Mouse (Mus musculus): ENCODE data around the gene Tbx15. TPM values are rescaled to one million over a fixed set of nuclear protein-coding genes. Genes with fewer than 3 reads are reported as not detected.

Tbx15 gene
- polyA plus RNA-seq (2012; ENCODE audit: insufficient read depth, insufficient read length, missing spikeins), result 0.40 and 0.47 TPM in 2 replicates

- no peaks in the 10 kb centered on the region for H3K4me1 ChIP-seq (ENCODE audit: control insufficient read depth, insufficient read depth, low read length)
- H3K4me3 ChIP-seq (ENCODE audit: insufficient read depth, low read length), result peak within 1 kb of the TSS; percentile 40
- H3K27ac ChIP-seq (ENCODE audit: insufficient read depth, low read depth, low read length), result no peak within 1 kb of the TSS
- no peak for TF ChIP-seq CTCF (IDR thresholded peaks at IDR 0.05; ENCODE audit: low read depth, low read length)
- TF ChIP-seq POLR2A (IDR thresholded peaks at IDR 0.05; ENCODE audit: borderline replicate concordance, low read depth, low read length), result no peak
These were observed at the start of gene Tbx15 for GRCm38 (mm10) chr3:99240213-99240720. Gene Tbx15, plus strand, starts transcription at chr3:99240381.

GRCm38 (mm10) chr3:99193576-99193975 lies 46.6 kb upstream of the Tbx15 start:
- Histone ChIP-seq H3K27ac (ENCODE audit: insufficient read depth, low read depth, low read length) (no peak overlapping the region), H3K4me1 (ENCODE audit: control insufficient read depth, insufficient read depth, low read length) (no peaks in the 10 kb centered on the region), H3K4me3 (ENCODE audit: insufficient read depth, low read length) (no peak overlapping the region)
- TF ChIP-seq POLR2A (IDR thresholded peaks at IDR 0.05; ENCODE audit: borderline replicate concordance, low read depth, low read length), result no peak
- TF ChIP-seq CTCF (IDR thresholded peaks at IDR 0.05; ENCODE audit: low read depth, low read length), result no peak

GRCm38 (mm10) chr3:99203331-99203730 lies 36.9 kb upstream of the Tbx15 start:
- TF ChIP-seq CTCF (IDR thresholded peaks at IDR 0.05; ENCODE audit: low read depth, low read length) (no peak), POLR2A (IDR thresholded peaks at IDR 0.05; ENCODE audit: borderline replicate concordance, low read depth, low read length) (no peak)
- H3K4me3 ChIP-seq (ENCODE audit: insufficient read depth, low read length), result no peak overlapping the region
- no peak overlapping the region for H3K27ac ChIP-seq (ENCODE audit: insufficient read depth, low read depth, low read length)
- no peaks in the 10 kb centered on the region for H3K4me1 ChIP-seq (ENCODE audit: control insufficient read depth, insufficient read depth, low read length)

GRCm38 (mm10) chr3:99208416-99208815 lies 31.8 kb upstream of the Tbx15 start:
- TF ChIP-seq POLR2A (IDR thresholded peaks at IDR 0.05; ENCODE audit: borderline replicate concordance, low read depth, low read length) (no peak), CTCF (IDR thresholded peaks at IDR 0.05; ENCODE audit: low read depth, low read length) (no peak)
- no peak overlapping the region for H3K27ac ChIP-seq (ENCODE audit: insufficient read depth, low read depth, low read length)
- no peak overlapping the region for H3K4me3 ChIP-seq (ENCODE audit: insufficient read depth, low read length)
- peaks cover 2% of the 10 kb centered on the region; the same call in 1 of the 2 replicates for H3K4me1 ChIP-seq (ENCODE audit: control insufficient read depth, insufficient read depth, low read length)

- Histone ChIP-seq H3K27ac (ENCODE audit: insufficient read depth, low read depth, low read length) (no peak overlapping the region), H3K4me1 (ENCODE audit: control insufficient read depth, insufficient read depth, low read length) (peaks cover 2% of the 10 kb centered on the region; the same call in 1 of the 2 replicates), H3K4me3 (ENCODE audit: insufficient read depth, low read length) (no peak overlapping the region)
- TF ChIP-seq POLR2A (IDR thresholded peaks at IDR 0.05; ENCODE audit: borderline replicate concordance, low read depth, low read length) (no peak), CTCF (IDR thresholded peaks at IDR 0.05; ENCODE audit: low read depth, low read length) (no peak)
These were observed 29.0 kb upstream of the Tbx15 start for GRCm38 (mm10) chr3:99211105-99211698.

GRCm38 (mm10) chr3:99227807-99228206 lies 12.4 kb upstream of the Tbx15 start:
- TF ChIP-seq POLR2A (IDR thresholded peaks at IDR 0.05; ENCODE audit: borderline replicate concordance, low read depth, low read length) (no peak), CTCF (IDR thresholded peaks at IDR 0.05; ENCODE audit: low read depth, low read length) (no peak)
- no peaks in the 10 kb centered on the region for H3K4me1 ChIP-seq (ENCODE audit: control insufficient read depth, insufficient read depth, low read length)
- H3K27ac ChIP-seq (ENCODE audit: insufficient read depth, low read depth, low read length), result no peak overlapping the region
- no peak overlapping the region for H3K4me3 ChIP-seq (ENCODE audit: insufficient read depth, low read length)

GRCm38 (mm10) chr3:99233393-99234318 lies 6.5 kb upstream of the Tbx15 start:
- no peak for TF ChIP-seq POLR2A (IDR thresholded peaks at IDR 0.05; ENCODE audit: borderline replicate concordance, low read depth, low read length)
- no peak for TF ChIP-seq CTCF (IDR thresholded peaks at IDR 0.05; ENCODE audit: low read depth, low read length)
- Histone ChIP-seq H3K4me3 (ENCODE audit: insufficient read depth, low read length) (peak overlapping the region; percentile 35), H3K27ac (ENCODE audit: insufficient read depth, low read depth, low read length) (no peak overlapping the region), H3K4me1 (ENCODE audit: control insufficient read depth, insufficient read depth, low read length) (peaks cover 2% of the 10 kb centered on the region; the same call in 1 of the 2 replicates)

GRCm38 (mm10) chr3:99234319-99234869 lies 5.8 kb upstream of the Tbx15 start:
- Histone ChIP-seq H3K4me3 (ENCODE audit: insufficient read depth, low read length) (peak overlapping the region; percentile 25; the same call in 1 of the 2 replicates), H3K4me1 (ENCODE audit: control insufficient read depth, insufficient read depth, low read length) (peaks cover 2% of the 10 kb centered on the region; the same call in 1 of the 2 replicates), H3K27ac (ENCODE audit: insufficient read depth, low read depth, low read length) (no peak overlapping the region)
- TF ChIP-seq CTCF (IDR thresholded peaks at IDR 0.05; ENCODE audit: low read depth, low read length) (no peak), POLR2A (IDR thresholded peaks at IDR 0.05; ENCODE audit: borderline replicate concordance, low read depth, low read length) (no peak)

GRCm38 (mm10) chr3:99235116-99235803 lies 4.9 kb upstream of the Tbx15 start:
- TF ChIP-seq CTCF (IDR thresholded peaks at IDR 0.05; ENCODE audit: low read depth, low read length) (no peak), POLR2A (IDR thresholded peaks at IDR 0.05; ENCODE audit: borderline replicate concordance, low read depth, low read length) (no peak)
- no peak overlapping the region for H3K27ac ChIP-seq (ENCODE audit: insufficient read depth, low read depth, low read length)
- no peak overlapping the region for H3K4me3 ChIP-seq (ENCODE audit: insufficient read depth, low read length)
- peaks cover 2% of the 10 kb centered on the region; the same call in 1 of the 2 replicates for H3K4me1 ChIP-seq (ENCODE audit: control insufficient read depth, insufficient read depth, low read length)
